Mouse (Mus musculus) spleen, adult 2 months (tissue): Measurements from ENCODE around the gene Pnrc1. TPM values are rescaled to one million over a fixed set of nuclear protein-coding genes. Genes with fewer than 3 reads are reported as not detected.

Experiments
- DNase-seq, 2 experiments: peaks; one replicate each; pipeline versions ENCODE4 v3.0.0 to v3.0.0-alpha.2; 2012 to 2021; ENCODE audit warnings: low spot score in 2 of 2, low read depth in 1 of 2
- H3K27ac ChIP-seq: fragments of 200-500 bp; 2 replicates; pipeline ENCODE4 v1.5.1; 2012; ENCODE audit warnings: low read length, inconsistent platforms; ENCODE audit not compliant: insufficient read depth
- H3K27me3 ChIP-seq: fragments of 200-500 bp; 2 replicates; pipeline ENCODE4 v1.6.1; 2012; ENCODE audit warnings: mild to moderate bottlenecking, moderate library complexity, low read length, inconsistent platforms; ENCODE audit not compliant: control insufficient read depth, insufficient read depth
- H3K36me3 ChIP-seq: fragments of 200-500 bp; 2 replicates; pipeline ENCODE4 v1.6.1; 2012; ENCODE audit warnings: mild to moderate bottlenecking, low read length, inconsistent platforms; ENCODE audit not compliant: control insufficient read depth, insufficient read depth
- H3K4me1 ChIP-seq: fragments of 200-500 bp; 2 replicates; pipeline ENCODE4 v1.6.1; 2011; ENCODE audit warnings: inconsistent platforms; ENCODE audit not compliant: control insufficient read depth, insufficient read depth, insufficient read length
- H3K4me3 ChIP-seq: fragments of 200-500 bp; 2 replicates; pipeline ENCODE4 v1.5.1; 2011; ENCODE audit warnings: mild to moderate bottlenecking, inconsistent platforms; ENCODE audit not compliant: insufficient read depth, insufficient read length; ENCODE audit errors: extremely low read depth
- CTCF ChIP-seq: fragments of 200-500 bp; IDR thresholded peaks from 2 replicates; pipeline ENCODE4 v1.5.1; 2011; ENCODE audit warnings: mild to moderate bottlenecking, inconsistent platforms; ENCODE audit not compliant: insufficient read depth, insufficient read length, insufficient replicate concordance; ENCODE audit errors: extremely low read depth
- POLR2A ChIP-seq: fragments of 200-500 bp; IDR thresholded peaks from 2 replicates; pipeline ENCODE4 v1.6.1; 2011; ENCODE audit warnings: low read depth, low read length, inconsistent platforms
- WGBS: fragments of 180-500 bp; shearing (Covaris S2); methylation state at CpG from one replicate; pipeline ENCODE4 v1.1.7; 2018; 5-methylcytosine and 5-hydroxymethylcytosine counted together
- polyA plus RNA-seq: library from polyadenylated mRNA; depleted of rRNA; stranded (reverse); fragments of >200 nt; gene quantifications from 2 replicates; pipeline ENCODE4 v1.2.3, GENCODE M21; 2012

Gene Pnrc1
- polyA plus RNA-seq, 1 experiment = 64.6 TPM

GRCm38 (mm10) chr4:33242536-33242935 lies 47.4 kb downstream of the Pnrc1 start:
- TF ChIP-seq CTCF (no peak), POLR2A (no peak)
- Histone ChIP-seq H3K27me3 (no peaks in the 10 kb centered on the region), H3K27ac (no peak overlapping the region), H3K4me1 (peaks cover 6% of the 10 kb centered on the region), H3K36me3 (peaks cover 20% of the 10 kb centered on the region), H3K4me3 (no peak overlapping the region)
- 61% methylated on average over 5 of the region's 5 CpGs for WGBS
- DNase-seq = no peak

GRCm38 (mm10) chr4:33230881-33231280 lies 59.1 kb downstream of the Pnrc1 start:
- 93% methylated on average over 18 of the region's 18 CpGs for WGBS
- DNase-seq = no peak
- H3K4me3 ChIP-seq = no peak overlapping the region

GRCm38 (mm10) chr4:33229639-33230038 lies 60.3 kb downstream of the Pnrc1 start:
- no peaks in the 10 kb centered on the region for H3K4me1 ChIP-seq
- TF ChIP-seq CTCF (no peak), POLR2A (no peak)
- DNase-seq = no peak
- no peak overlapping the region for H3K4me3 ChIP-seq
- WGBS = 73% methylated on average over 4 of the region's 4 CpGs
- H3K27me3 ChIP-seq = no peaks in the 10 kb centered on the region
- H3K27ac ChIP-seq = no peak overlapping the region
- no peaks in the 10 kb centered on the region for H3K36me3 ChIP-seq

More at GRCm38 (mm10) chr4:33230881-33231280, 59.1 kb downstream of the Pnrc1 start:
- Histone ChIP-seq H3K27ac (no peak overlapping the region), H3K4me1 (no peaks in the 10 kb centered on the region; the same call in 1 of the 2 replicates), H3K27me3 (no peaks in the 10 kb centered on the region), H3K36me3 (no peaks in the 10 kb centered on the region)
- TF ChIP-seq CTCF = no peak
- no peak for TF ChIP-seq POLR2A

- no peak for DNase-seq
- no peak for TF ChIP-seq POLR2A
- no peak for TF ChIP-seq CTCF
- no peaks in the 10 kb centered on the region for H3K36me3 ChIP-seq
- no peaks in the 10 kb centered on the region for H3K27me3 ChIP-seq
- 65% methylated on average over 7 of the region's 7 CpGs for WGBS
- H3K4me3 ChIP-seq = no peak overlapping the region
- no peak overlapping the region for H3K27ac ChIP-seq
- no peaks in the 10 kb centered on the region for H3K4me1 ChIP-seq
These were observed 62.8 kb downstream of the Pnrc1 start for GRCm38 (mm10) chr4:33227164-33227563.

- Histone ChIP-seq H3K36me3 (no peaks in the 10 kb centered on the region), H3K27me3 (no peaks in the 10 kb centered on the region), H3K4me3 (no peak overlapping the region), H3K4me1 (no peaks in the 10 kb centered on the region), H3K27ac (no peak overlapping the region)
- TF ChIP-seq CTCF (no peak), POLR2A (no peak)
- no peak for DNase-seq
- WGBS = 82% methylated on average over 7 of the region's 7 CpGs
These were observed 65.8 kb downstream of the Pnrc1 start for GRCm38 (mm10) chr4:33224003-33224675.

- no peaks in the 10 kb centered on the region for H3K4me1 ChIP-seq
- WGBS = 90% methylated on average over 1 of the region's 1 CpGs
- no peaks in the 10 kb centered on the region for H3K27me3 ChIP-seq
- H3K36me3 ChIP-seq = no peaks in the 10 kb centered on the region
- H3K4me3 ChIP-seq = no peak overlapping the region
- no peak for DNase-seq
- no peak overlapping the region for H3K27ac ChIP-seq
- TF ChIP-seq POLR2A (no peak), CTCF (no peak)
These were observed 68.1 kb downstream of the Pnrc1 start for GRCm38 (mm10) chr4:33221847-33222246.
